Mouse (Mus musculus): ENCODE measurements around the gene Ypel2. TPM values are rescaled to one million over a fixed set of nuclear protein-coding genes. Genes with fewer than 3 reads are reported as not detected.

Ypel2 gene
- polyA plus RNA-seq, 1 experiment from 2014 or later: 7.9 TPM

- Histone ChIP-seq H3K27ac (no peak overlapping the region), H3K27me3 (no peaks in the 10 kb centered on the region), H3K9me3 (no peaks in the 10 kb centered on the region), H3K4me1 (no peaks in the 10 kb centered on the region), H3K4me2 (no peak overlapping the region), H3K36me3 (no peaks in the 10 kb centered on the region), H3K4me3 (no peak overlapping the region), H3K9ac (no peak overlapping the region)
- ATAC-seq (ENCODE audit: insufficient number of reproducible peaks, low FRiP score, low TSS enrichment, low read depth): no peak
- 87% methylated on average over 6 of the region's 6 CpGs for WGBS
Measured at GRCm38 (mm10) chr11:86906257-86906656, 87.2 kb downstream of the Ypel2 start.

- Histone ChIP-seq H3K9ac (no peak overlapping the region), H3K4me2 (no peak overlapping the region), H3K27me3 (no peaks in the 10 kb centered on the region), H3K4me3 (no peak overlapping the region), H3K9me3 (no peaks in the 10 kb centered on the region), H3K36me3 (no peaks in the 10 kb centered on the region), H3K27ac (no peak overlapping the region), H3K4me1 (no peaks in the 10 kb centered on the region)
- no peak for ATAC-seq (ENCODE audit: insufficient number of reproducible peaks, low FRiP score, low TSS enrichment, low read depth)
- WGBS: 90% methylated on average over 2 of the region's 2 CpGs
Measured at GRCm38 (mm10) chr11:86905261-86905660, 88.2 kb downstream of the Ypel2 start.

GRCm38 (mm10) chr11:86904706-86905105, 88.8 kb downstream of the Ypel2 start:
- Histone ChIP-seq H3K9ac (no peak overlapping the region), H3K9me3 (no peaks in the 10 kb centered on the region), H3K36me3 (no peaks in the 10 kb centered on the region), H3K4me3 (no peak overlapping the region), H3K4me2 (no peak overlapping the region), H3K27me3 (no peaks in the 10 kb centered on the region), H3K27ac (no peak overlapping the region), H3K4me1 (no peaks in the 10 kb centered on the region)
- WGBS: 69% methylated on average over 4 of the region's 4 CpGs
- ATAC-seq (ENCODE audit: insufficient number of reproducible peaks, low FRiP score, low TSS enrichment, low read depth): no peak

GRCm38 (mm10) chr11:86898367-86898766, 95.1 kb downstream of the Ypel2 start:
- Histone ChIP-seq H3K4me2 (no peak overlapping the region), H3K27me3 (no peaks in the 10 kb centered on the region), H3K9me3 (no peaks in the 10 kb centered on the region), H3K9ac (no peak overlapping the region), H3K27ac (no peak overlapping the region), H3K4me3 (no peak overlapping the region), H3K36me3 (no peaks in the 10 kb centered on the region), H3K4me1 (peaks cover 22% of the 10 kb centered on the region)
- 35% methylated on average over 2 of the region's 2 CpGs for WGBS
- no peak for ATAC-seq (ENCODE audit: insufficient number of reproducible peaks, low FRiP score, low TSS enrichment, low read depth)

GRCm38 (mm10) chr11:86895567-86895966, 97.9 kb downstream of the Ypel2 start:
- 41% methylated on average over 3 of the region's 3 CpGs for WGBS
- Histone ChIP-seq H3K4me3 (no peak overlapping the region), H3K9me3 (no peaks in the 10 kb centered on the region), H3K27ac (0 out of 2 replicates have a peak overlapping the region, but pooled peaks have one; percentile 11), H3K27me3 (no peaks in the 10 kb centered on the region), H3K4me1 (peaks cover 24% of the 10 kb centered on the region), H3K9ac (no peak overlapping the region), H3K4me2 (no peak overlapping the region), H3K36me3 (no peaks in the 10 kb centered on the region)
- no peak for ATAC-seq (ENCODE audit: insufficient number of reproducible peaks, low FRiP score, low TSS enrichment, low read depth)

- WGBS: 59% methylated on average over 9 of the region's 9 CpGs
- no peaks in the 10 kb centered on the region for H3K36me3 ChIP-seq
- H3K27ac ChIP-seq: 0 out of 2 replicates have a peak overlapping the region, but pooled peaks have one; percentile 11
- no peaks in the 10 kb centered on the region for H3K9me3 ChIP-seq
- H3K4me2 ChIP-seq: no peak overlapping the region
- H3K27me3 ChIP-seq: no peaks in the 10 kb centered on the region
- H3K4me1 ChIP-seq: peaks cover 24% of the 10 kb centered on the region
- H3K4me3 ChIP-seq: no peak overlapping the region
- no peak for ATAC-seq (ENCODE audit: insufficient number of reproducible peaks, low FRiP score, low TSS enrichment, low read depth)
- no peak overlapping the region for H3K9ac ChIP-seq
Measured at GRCm38 (mm10) chr11:86895156-86895555, 98.4 kb downstream of the Ypel2 start.

GRCm38 (mm10) chr11:86894171-86894577, 99.3 kb downstream of the Ypel2 start:
- H3K27me3 ChIP-seq: no peaks in the 10 kb centered on the region
- no peak overlapping the region for H3K9ac ChIP-seq
- peak overlapping the region; percentile 26 for H3K4me3 ChIP-seq
- ATAC-seq (ENCODE audit: insufficient number of reproducible peaks, low FRiP score, low TSS enrichment, low read depth): 0 out of 2 replicates have a peak, but pooled peaks have one; percentile 48
- H3K4me2 ChIP-seq: peak overlapping the region; percentile 55
- H3K36me3 ChIP-seq: no peaks in the 10 kb centered on the region
- WGBS: 5% methylated on average over 19 of the region's 19 CpGs
- no peaks in the 10 kb centered on the region for H3K9me3 ChIP-seq
- no peak overlapping the region for H3K27ac ChIP-seq
- H3K4me1 ChIP-seq: peaks cover 24% of the 10 kb centered on the region

GRCm38 (mm10) chr11:86892996-86893670, 100.4 kb downstream of the Ypel2 start:
- Histone ChIP-seq H3K4me1 (peaks cover 21% of the 10 kb centered on the region), H3K9ac (no peak overlapping the region), H3K27me3 (no peaks in the 10 kb centered on the region), H3K36me3 (no peaks in the 10 kb centered on the region), H3K27ac (no peak overlapping the region), H3K4me2 (no peak overlapping the region), H3K4me3 (no peak overlapping the region), H3K9me3 (no peaks in the 10 kb centered on the region)
- 63% methylated on average over 15 of the region's 15 CpGs for WGBS
- ATAC-seq (ENCODE audit: insufficient number of reproducible peaks, low FRiP score, low TSS enrichment, low read depth): no peak

Other genes with a start within 250 kb of the Ypel2 start
- gene Cltc, start 236.1 kb downstream of the Ypel2 start, polyA plus RNA-seq (2015; fragmentation: Nextera tagmentation; extraction: Ambion mirVana): 114 and 118 TPM in 2 replicates
- gene Dhx40, start 186.0 kb downstream of the Ypel2 start, polyA plus RNA-seq (2015; fragmentation: Nextera tagmentation; extraction: Ambion mirVana): 19.9 and 21.4 TPM in 2 replicates
- 20.7 and 21.7 TPM in 2 replicates for gene Gdpd1, start 80.4 kb upstream of the Ypel2 start, polyA plus RNA-seq (2015; fragmentation: Nextera tagmentation; extraction: Ambion mirVana)
- 18.9 and 20.0 TPM in 2 replicates for gene Smg8, start 93.1 kb upstream of the Ypel2 start, polyA plus RNA-seq (2015; fragmentation: Nextera tagmentation; extraction: Ambion mirVana)
- 7.0 and 7.2 TPM in 2 replicates for gene Prr11, start 115.0 kb upstream of the Ypel2 start, polyA plus RNA-seq (2015; fragmentation: Nextera tagmentation; extraction: Ambion mirVana)
- gene Ska2, start 115.5 kb upstream of the Ypel2 start, polyA plus RNA-seq (2015; fragmentation: Nextera tagmentation; extraction: Ambion mirVana): 47.7 and 48.2 TPM in 2 replicates
- gene Trim37, start 133.4 kb upstream of the Ypel2 start, polyA plus RNA-seq (2015; fragmentation: Nextera tagmentation; extraction: Ambion mirVana): 19.1 and 23.7 TPM in 2 replicates

All from limb, embryonic 15.5 days (tissue).